Mouse (Mus musculus) liver, embryonic 14.5 days (tissue): ENCODE data around the gene Col23a1. TPM values are rescaled to one million over a fixed set of nuclear protein-coding genes. Genes with fewer than 3 reads are reported as not detected.
A peak's percentile ranks its signal among the peaks of the same experiment; 100 is the strongest.

Experiments
- ATAC-seq: fragments of 200-750 bp; cut with Nextera tagmentation; 2 replicates; pipeline ENCODE4 v1.8.0; 2017; ENCODE audit warnings: moderate number of reproducible peaks, mild to moderate bottlenecking, moderate library complexity; ENCODE audit not compliant: insufficient read depth
- DNase-seq, 3 experiments: peaks; one replicate each; pipeline ENCODE4 v3.0.0-alpha.2; 2012 to 2013; ENCODE audit warnings: low read depth in 3 of 3, low spot score in 3 of 3
- H3K27ac ChIP-seq: fragments of 300-500 bp; sonication (generic); 2 replicates; pipeline ENCODE4 v1.5.1; 2014; ENCODE audit warnings: moderate library complexity, mild to moderate bottlenecking, control low read depth, inconsistent platforms
- H3K27me3 ChIP-seq: fragments of 300-500 bp; sonication (generic); 2 replicates; pipeline ENCODE4 v1.6.1; 2014; ENCODE audit warnings: mild to moderate bottlenecking, low read length, moderate library complexity; ENCODE audit not compliant: control insufficient read depth, insufficient read depth
- H3K36me3 ChIP-seq: fragments of 300-500 bp; sonication (generic); replicated peaks from 2 replicates; pipeline ENCODE4 v1.6.1; 2014; ENCODE audit warnings: low read depth; ENCODE audit not compliant: control insufficient read depth, insufficient read depth
- H3K4me1 ChIP-seq, 2 experiments: fragments of 200-500 bp in 1 of 2; fragments of 300-500 bp in 1 of 2; sonication (generic) in 1 of 2; replicated peaks; 2 replicates each; pipeline ENCODE4 v1.6.1; 2012 to 2014; ENCODE audit warnings: antibody characterized with exemption in 1 of 2, inconsistent platforms in 1 of 2, low read length in 1 of 2; ENCODE audit not compliant: control insufficient read depth in 2 of 2, insufficient read depth in 2 of 2
- H3K4me2 ChIP-seq: fragments of 300-500 bp; sonication (generic); 2 replicates; pipeline ENCODE4 v1.6.1; 2014; ENCODE audit warnings: low read depth, mild to moderate bottlenecking, control low read depth, moderate library complexity
- H3K4me3 ChIP-seq, 2 experiments: fragments of 200-500 bp in 1 of 2; fragments of 300-500 bp in 1 of 2; sonication (generic) in 1 of 2; 2 replicates each; pipeline ENCODE4 v1.5.1; 2012 to 2014; ENCODE audit warnings: low read depth in 2 of 2, low read length in 2 of 2, mild to moderate bottlenecking in 2 of 2, control low read depth in 1 of 2, inconsistent platforms in 1 of 2, moderate library complexity in 1 of 2; ENCODE audit not compliant: insufficient read depth in 1 of 2
- H3K9ac ChIP-seq: fragments of 300-500 bp; sonication (generic); replicated peaks from 2 replicates; pipeline ENCODE4 v1.6.1; 2014; ENCODE audit warnings: mild to moderate bottlenecking, control low read depth, moderate library complexity
- H3K9me3 ChIP-seq: fragments of 300-500 bp; sonication (generic); 2 replicates; pipeline ENCODE4 v1.6.1; 2016; ENCODE audit warnings: low read length, mixed read lengths; ENCODE audit not compliant: control insufficient read depth
- CTCF ChIP-seq: IDR thresholded peaks from 2 replicates; pipeline ENCODE4 v1.5.1; 2016; ENCODE audit warnings: antibody characterized with exemption, low read depth, control low read depth
- EP300 ChIP-seq: IDR thresholded peaks from 2 replicates; pipeline ENCODE4 v1.6.1; 2016; ENCODE audit warnings: antibody characterized with exemption, low read depth
- WGBS: fragments of 180-500 bp; shearing (Covaris S2); extraction: QIAGEN DNeasy Blood & Tissue Kit; methylation state at CpG from one replicate; pipeline ENCODE4 v1.1.7; 2014; ENCODE audit not compliant: insufficient replicate concordance; 5-methylcytosine and 5-hydroxymethylcytosine counted together
- polyA plus RNA-seq, 2 experiments: library from polyadenylated mRNA; depleted of rRNA in 1 of 2; stranded (reverse) in 1 of 2; unstranded in 1 of 2; fragments of >200 nt; fragmentation: Nextera tagmentation in 1 of 2; extraction: Ambion mirVana in 1 of 2; gene quantifications; 2 replicates each; pipeline versions ENCODE4 v1.2.1 to v1.2.3; 2012 to 2014

Gene Col23a1
- polyA plus RNA-seq, 2 experiments: 0.11 to 0.19 TPM

GRCm38 (mm10) chr11:51488813-51489212 lies 199.1 kb downstream of the Col23a1 start:
- no peak for TF ChIP-seq EP300
- no peak for TF ChIP-seq CTCF
- WGBS: 59% methylated on average over 9 of the region's 9 CpGs
- no peak for DNase-seq
- Histone ChIP-seq H3K9me3 (no peaks in the 10 kb centered on the region), H3K4me2 (no peak overlapping the region), H3K4me3 (no peak overlapping the region), H3K4me1 (peaks cover 0 to 3% of the 10 kb centered on the region in 2 experiments; a peak in 1 of 4 replicates), H3K9ac (no peak overlapping the region), H3K27me3 (no peaks in the 10 kb centered on the region), H3K36me3 (no peaks in the 10 kb centered on the region), H3K27ac (no peak overlapping the region)
- ATAC-seq: no peak

- no peak for DNase-seq
- Histone ChIP-seq H3K4me3 (no peak overlapping the region), H3K27ac (no peak overlapping the region), H3K36me3 (no peaks in the 10 kb centered on the region), H3K4me2 (no peak overlapping the region), H3K9me3 (no peaks in the 10 kb centered on the region), H3K27me3 (no peaks in the 10 kb centered on the region), H3K4me1 (peaks cover 0 to 4% of the 10 kb centered on the region in 2 experiments; a peak in 1 of 4 replicates), H3K9ac (no peak overlapping the region)
- WGBS: 57% methylated on average over 4 of the region's 4 CpGs
- no peak for ATAC-seq
- TF ChIP-seq EP300 (no peak), CTCF (no peak)
These were observed 203.7 kb downstream of the Col23a1 start for GRCm38 (mm10) chr11:51493421-51493820.

- Histone ChIP-seq H3K4me3 (no peak overlapping the region), H3K27ac (no peak overlapping the region), H3K4me2 (0 out of 2 replicates have a peak overlapping the region, but pooled peaks have one; percentile 14), H3K36me3 (no peaks in the 10 kb centered on the region), H3K9ac (no peak overlapping the region), H3K9me3 (no peaks in the 10 kb centered on the region), H3K27me3 (no peaks in the 10 kb centered on the region), H3K4me1 (peaks cover 0 to 4% of the 10 kb centered on the region in 2 experiments; a peak in 1 of 4 replicates)
- ATAC-seq (no peak), DNase-seq (no peak)
- TF ChIP-seq CTCF (no peak), EP300 (no peak)
- 47% methylated on average over 5 of the region's 5 CpGs for WGBS
These were observed 204.5 kb downstream of the Col23a1 start for GRCm38 (mm10) chr11:51494178-51494577.

GRCm38 (mm10) chr11:51499776-51500175 lies 210.1 kb downstream of the Col23a1 start:
- Histone ChIP-seq H3K4me2 (no peak overlapping the region), H3K36me3 (no peaks in the 10 kb centered on the region), H3K4me1 (no peaks in the 10 kb centered on the region), H3K27ac (no peak overlapping the region), H3K27me3 (no peaks in the 10 kb centered on the region), H3K9ac (no peak overlapping the region), H3K4me3 (no peak overlapping the region), H3K9me3 (no peaks in the 10 kb centered on the region)
- ATAC-seq: no peak
- DNase-seq: no peak
- no peak for TF ChIP-seq EP300
- no peak for TF ChIP-seq CTCF

- ATAC-seq (no peak), DNase-seq (no peak)
- WGBS: 63% methylated on average over 10 of the region's 10 CpGs
- Histone ChIP-seq H3K9me3 (no peaks in the 10 kb centered on the region), H3K9ac (no peak overlapping the region), H3K4me3 (no peak overlapping the region), H3K4me2 (no peak overlapping the region), H3K27ac (no peak overlapping the region), H3K36me3 (no peaks in the 10 kb centered on the region), H3K27me3 (no peaks in the 10 kb centered on the region), H3K4me1 (no peaks in the 10 kb centered on the region)
- TF ChIP-seq CTCF (no peak), EP300 (no peak)
These were observed 212.7 kb downstream of the Col23a1 start for GRCm38 (mm10) chr11:51502431-51502851.
